Mouse (Mus musculus) brain, embryonic 14.5 days (tissue): ENCODE data around the gene Spata20.
A peak's percentile ranks its signal among the peaks of the same experiment; 100 is the strongest.

ENCODE experiments used
- CTCF ChIP-seq: fragments of 200-500 bp; IDR thresholded peaks from 2 replicates; pipeline ENCODE4 v1.5.1; 2012; ENCODE audit warnings: inconsistent platforms, mild to moderate bottlenecking, moderate library complexity, borderline replicate concordance; ENCODE audit not compliant: insufficient read depth, insufficient read length; ENCODE audit errors: extremely low read depth
- POLR2A ChIP-seq: fragments of 200-500 bp; IDR thresholded peaks from 2 replicates; pipeline ENCODE4 v1.6.1; 2012; ENCODE audit warnings: mild to moderate bottlenecking, inconsistent platforms, borderline replicate concordance; ENCODE audit not compliant: poor library complexity, insufficient read depth, insufficient read length, severe bottlenecking; ENCODE audit errors: extremely low read depth

- TF ChIP-seq POLR2A: no peak
- TF ChIP-seq CTCF: peak; percentile 99
Measured at GRCm38 (mm10) chr11:94486001-94486400, at the start of gene Spata20.
